Mouse (Mus musculus) forebrain, embryonic 12.5 days (tissue): ENCODE data around the gene Ndufs1. TPM values are rescaled to one million over a fixed set of nuclear protein-coding genes. Genes with fewer than 3 reads are reported as not detected.

Experiments
- ATAC-seq: fragments of 200-750 bp; cut with Nextera tagmentation; 2 replicates; pipeline ENCODE4 v1.8.0; 2017; ENCODE audit warnings: moderate TSS enrichment; ENCODE audit not compliant: low FRiP score
- H3K27ac ChIP-seq: fragments of 300-500 bp; sonication (generic); 2 replicates; pipeline ENCODE4 v1.5.1; 2016; ENCODE audit warnings: mild to moderate bottlenecking
- H3K27me3 ChIP-seq: fragments of 300-500 bp; sonication (generic); 2 replicates; pipeline ENCODE4 v1.6.1; 2016; ENCODE audit warnings: mild to moderate bottlenecking
- H3K36me3 ChIP-seq: fragments of 300-500 bp; sonication (generic); replicated peaks from 2 replicates; pipeline ENCODE4 v1.6.1; 2016; ENCODE audit warnings: mild to moderate bottlenecking
- H3K4me1 ChIP-seq: fragments of 300-500 bp; sonication (generic); 2 replicates; pipeline ENCODE4 v1.6.1; 2016
- H3K4me2 ChIP-seq: fragments of 300-500 bp; sonication (generic); 2 replicates; pipeline ENCODE4 v1.6.1; 2016; ENCODE audit warnings: mild to moderate bottlenecking, moderate library complexity
- H3K4me3 ChIP-seq: fragments of 300-500 bp; sonication (generic); replicated peaks from 2 replicates; pipeline ENCODE4 v1.5.1; 2016; ENCODE audit warnings: mild to moderate bottlenecking
- H3K9ac ChIP-seq: fragments of 300-500 bp; sonication (generic); 2 replicates; pipeline ENCODE4 v1.6.1; 2016; ENCODE audit warnings: mild to moderate bottlenecking
- H3K9me3 ChIP-seq: fragments of 300-500 bp; sonication (generic); 2 replicates; pipeline ENCODE4 v1.6.1; 2016
- WGBS: fragments of 180-500 bp; shearing (Covaris S2); methylation state at CpG from one replicate; pipeline ENCODE4 v1.1.7; 2016; 5-methylcytosine and 5-hydroxymethylcytosine counted together
- polyA plus RNA-seq: library from polyadenylated mRNA; unstranded; fragments of >200 nt; fragmentation: Nextera tagmentation; extraction: Ambion mirVana; gene quantifications from 2 replicates; pipeline ENCODE4 v1.2.1, GENCODE M21; 2016

The Ndufs1 gene
- polyA plus RNA-seq, 1 experiment from 2014 or later = 122 TPM

- H3K27me3 ChIP-seq = no peaks in the 10 kb centered on the region
- 0 out of 2 replicates have a peak, but pooled peaks cover 5% of the 10 kb centered on the region for H3K9me3 ChIP-seq
- peak overlapping the region; percentile 23 for H3K4me3 ChIP-seq
- ATAC-seq = 0 out of 2 replicates have a peak, but pooled peaks have one; percentile 61
- H3K9ac ChIP-seq = no peak overlapping the region
- peaks cover 10% of the 10 kb centered on the region for H3K4me1 ChIP-seq
- H3K36me3 ChIP-seq = peaks cover 14% of the 10 kb centered on the region
- peak overlapping the region; percentile 47 for H3K4me2 ChIP-seq
- WGBS = 22% methylated on average over 18 of the region's 18 CpGs
- H3K27ac ChIP-seq = no peak overlapping the region
Measured at GRCm38 (mm10) chr1:63129857-63130690, 46.6 kb downstream of the Ndufs1 start.

GRCm38 (mm10) chr1:63129273-63129672 is 47.4 kb downstream of the Ndufs1 start:
- Histone ChIP-seq H3K4me1 (peaks cover 10% of the 10 kb centered on the region), H3K4me2 (no peak overlapping the region; the same call in 1 of the 2 replicates), H3K4me3 (no peak overlapping the region), H3K9ac (no peak overlapping the region), H3K9me3 (0 out of 2 replicates have a peak, but pooled peaks cover 5% of the 10 kb centered on the region), H3K27ac (no peak overlapping the region), H3K27me3 (no peaks in the 10 kb centered on the region), H3K36me3 (peaks cover 17% of the 10 kb centered on the region)
- WGBS = 29% methylated on average over 3 of the region's 3 CpGs
- no peak for ATAC-seq

GRCm38 (mm10) chr1:63126206-63126605 is 50.4 kb downstream of the Ndufs1 start:
- Histone ChIP-seq H3K9ac (no peak overlapping the region), H3K9me3 (0 out of 2 replicates have a peak, but pooled peaks cover 5% of the 10 kb centered on the region), H3K4me1 (peaks cover 10% of the 10 kb centered on the region), H3K4me2 (no peak overlapping the region), H3K27me3 (no peaks in the 10 kb centered on the region), H3K27ac (no peak overlapping the region), H3K36me3 (peaks cover 39% of the 10 kb centered on the region), H3K4me3 (no peak overlapping the region)
- 96% methylated on average over 3 of the region's 3 CpGs for WGBS
- ATAC-seq = no peak

- no peak overlapping the region for H3K27ac ChIP-seq
- no peak for ATAC-seq
- H3K36me3 ChIP-seq = peaks cover 59% of the 10 kb centered on the region
Measured at GRCm38 (mm10) chr1:63123823-63124450, 52.7 kb downstream of the Ndufs1 start.

GRCm38 (mm10) chr1:63122005-63122404 is 54.6 kb downstream of the Ndufs1 start:
- no peak overlapping the region for H3K9ac ChIP-seq
- H3K4me1 ChIP-seq = peaks cover 2% of the 10 kb centered on the region
- WGBS = 96% methylated on average over 6 of the region's 6 CpGs
- H3K36me3 ChIP-seq = peaks cover 62% of the 10 kb centered on the region
- no peaks in the 10 kb centered on the region for H3K27me3 ChIP-seq
- no peak overlapping the region for H3K27ac ChIP-seq
- no peak for ATAC-seq
- no peaks in the 10 kb centered on the region for H3K9me3 ChIP-seq
- H3K4me2 ChIP-seq = no peak overlapping the region
- H3K4me3 ChIP-seq = no peak overlapping the region

More at GRCm38 (mm10) chr1:63123823-63124450, 52.7 kb downstream of the Ndufs1 start:
- Histone ChIP-seq H3K27me3 (no peaks in the 10 kb centered on the region), H3K9ac (no peak overlapping the region), H3K4me1 (peaks cover under 1% of the 10 kb centered on the region; the same call in 1 of the 2 replicates), H3K9me3 (0 out of 2 replicates have a peak, but pooled peaks cover 5% of the 10 kb centered on the region), H3K4me3 (no peak overlapping the region), H3K4me2 (no peak overlapping the region)
- 87% methylated on average over 6 of the region's 6 CpGs for WGBS

- Histone ChIP-seq H3K4me1 (peaks cover 14% of the 10 kb centered on the region), H3K9me3 (no peaks in the 10 kb centered on the region), H3K4me2 (no peak overlapping the region), H3K36me3 (peaks cover 56% of the 10 kb centered on the region), H3K27ac (no peak overlapping the region), H3K9ac (no peak overlapping the region), H3K27me3 (no peaks in the 10 kb centered on the region), H3K4me3 (no peak overlapping the region)
- WGBS = 92% methylated on average over 2 of the region's 2 CpGs
- no peak for ATAC-seq
Measured at GRCm38 (mm10) chr1:63120382-63120781, 56.3 kb downstream of the Ndufs1 start.

GRCm38 (mm10) chr1:63119675-63120074 is 57.0 kb downstream of the Ndufs1 start:
- peaks cover 18% of the 10 kb centered on the region for H3K4me1 ChIP-seq
- no peaks in the 10 kb centered on the region for H3K9me3 ChIP-seq
- ATAC-seq = no peak
- H3K27ac ChIP-seq = no peak overlapping the region
- no peak overlapping the region for H3K4me3 ChIP-seq
- WGBS = 93% methylated on average over 4 of the region's 4 CpGs
- no peaks in the 10 kb centered on the region for H3K27me3 ChIP-seq
- peaks cover 54% of the 10 kb centered on the region for H3K36me3 ChIP-seq
- H3K9ac ChIP-seq = no peak overlapping the region
- H3K4me2 ChIP-seq = no peak overlapping the region

GRCm38 (mm10) chr1:63115540-63115939 is 61.1 kb downstream of the Ndufs1 start:
- peak overlapping the region; percentile 100 for H3K9ac ChIP-seq
- H3K4me1 ChIP-seq = peaks cover 31% of the 10 kb centered on the region
- H3K4me2 ChIP-seq = peak overlapping the region; percentile 88
- 69% methylated on average over 3 of the region's 3 CpGs for WGBS
- peaks cover 23% of the 10 kb centered on the region for H3K36me3 ChIP-seq
- peak overlapping the region; percentile 99 for H3K4me3 ChIP-seq
- 0 out of 2 replicates have a peak overlapping the region, but pooled peaks have one; percentile 26 for H3K27ac ChIP-seq
- no peaks in the 10 kb centered on the region for H3K27me3 ChIP-seq
- H3K9me3 ChIP-seq = no peaks in the 10 kb centered on the region
- ATAC-seq = no peak

GRCm38 (mm10) chr1:63115096-63115495 is 61.5 kb downstream of the Ndufs1 start:
- Histone ChIP-seq H3K9ac (peak overlapping the region; percentile 100), H3K36me3 (peaks cover 18% of the 10 kb centered on the region), H3K4me1 (peaks cover 36% of the 10 kb centered on the region), H3K4me2 (peak overlapping the region; percentile 88), H3K27ac (peak overlapping the region; percentile 98), H3K4me3 (peak overlapping the region; percentile 99), H3K9me3 (no peaks in the 10 kb centered on the region), H3K27me3 (no peaks in the 10 kb centered on the region)
- 16% methylated on average over 4 of the region's 4 CpGs for WGBS
- ATAC-seq = no peak

GRCm38 (mm10) chr1:63114136-63114781 is 62.4 kb downstream of the Ndufs1 start, which contains the start of gene Ino80d:
Gene Ino80d, minus strand, starts transcription at chr1:63114667.
- 0% methylated on average over 29 of the region's 42 CpGs for WGBS
- H3K9me3 ChIP-seq = no peaks in the 10 kb centered on the region
- H3K36me3 ChIP-seq = peaks cover 11% of the 10 kb centered on the region
- H3K4me2 ChIP-seq = peak within 1 kb of the TSS; percentile 88
- H3K4me3 ChIP-seq = peak within 1 kb of the TSS; percentile 99
- H3K4me1 ChIP-seq = peaks cover 43% of the 10 kb centered on the region
- peak within 1 kb of the TSS; percentile 100 for H3K9ac ChIP-seq
- H3K27me3 ChIP-seq = no peaks in the 10 kb centered on the region
- H3K27ac ChIP-seq = peak within 1 kb of the TSS; percentile 98
- peak; percentile 89 for ATAC-seq

- WGBS = under 1% methylated on average over 59 of the region's 92 CpGs
- peak; percentile 51 for ATAC-seq
- Histone ChIP-seq H3K27ac (peak overlapping the region; percentile 98), H3K9me3 (no peaks in the 10 kb centered on the region), H3K4me3 (peak overlapping the region; percentile 99), H3K36me3 (peaks cover 8% of the 10 kb centered on the region), H3K4me2 (peak overlapping the region; percentile 88), H3K9ac (peak overlapping the region; percentile 100), H3K27me3 (no peaks in the 10 kb centered on the region), H3K4me1 (peaks cover 43% of the 10 kb centered on the region)
Measured at GRCm38 (mm10) chr1:63113274-63114135, 63.1 kb downstream of the Ndufs1 start.
